Mouse (Mus musculus): ENCODE measurements around the gene Fat3. TPM values are rescaled to one million over a fixed set of nuclear protein-coding genes. Genes with fewer than 3 reads are reported as not detected.
A peak's percentile ranks its signal among the peaks of the same experiment; 100 is the strongest.

Fat3 gene
- total RNA-seq, 2 experiments from 2014 or later, result 56.2 to 74.4 TPM

- DNase-seq (ENCODE audit: low spot score in 2 of 2), result no peak
Observed at GRCm38 (mm10) chr9:16147735-16148134, 353.4 kb downstream of the Fat3 start.

- no peak for DNase-seq (ENCODE audit: low spot score in 2 of 2)
Observed at GRCm38 (mm10) chr9:16144684-16145083, 356.4 kb downstream of the Fat3 start.

DNA sequence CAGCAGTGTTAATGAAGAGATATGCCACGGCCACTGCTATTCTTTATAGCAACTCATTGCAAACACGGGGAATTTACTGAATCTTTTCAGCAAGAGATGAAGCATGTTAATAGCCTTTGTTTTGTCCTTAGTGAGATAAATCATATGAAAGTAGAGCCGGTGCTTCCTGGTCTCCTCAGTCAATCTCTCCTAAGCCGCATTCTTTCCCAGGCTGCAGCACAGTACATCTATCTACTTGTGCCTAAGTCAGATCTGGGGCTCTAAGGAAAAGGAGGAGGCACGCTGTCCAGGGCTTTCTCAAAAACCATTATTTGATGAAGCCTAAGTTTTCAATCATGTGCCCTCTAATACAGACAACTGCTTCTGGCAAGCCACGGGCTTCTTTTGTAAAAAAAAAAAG is 361.8 kb downstream of the Fat3 start:
- no peak for DNase-seq (ENCODE audit: low spot score in 2 of 2)

GRCm38 (mm10) chr9:16133098-16133497 is 368.0 kb downstream of the Fat3 start:
- DNase-seq (ENCODE audit: low spot score in 2 of 2), result no peak

DNA sequence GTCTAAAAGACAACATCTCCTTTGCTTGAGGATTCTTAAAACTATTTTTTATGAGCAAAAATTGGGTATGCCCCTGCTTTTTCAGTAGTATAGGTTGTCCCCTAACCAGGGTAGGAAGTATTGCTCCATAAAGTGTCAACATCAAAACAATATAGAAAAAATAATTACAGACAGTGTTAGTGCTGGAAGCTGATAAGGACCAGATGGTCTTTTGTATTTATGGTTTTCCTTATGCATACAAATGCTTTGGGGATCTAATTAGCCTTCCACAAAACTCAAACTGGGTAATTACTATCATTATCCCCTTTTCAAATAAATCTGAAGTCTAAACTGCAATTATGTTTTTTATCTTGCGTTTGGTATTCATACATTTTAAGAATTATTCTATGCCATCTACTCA is 368.5 kb downstream of the Fat3 start:
- no peak for DNase-seq (ENCODE audit: low spot score in 2 of 2)

DNA sequence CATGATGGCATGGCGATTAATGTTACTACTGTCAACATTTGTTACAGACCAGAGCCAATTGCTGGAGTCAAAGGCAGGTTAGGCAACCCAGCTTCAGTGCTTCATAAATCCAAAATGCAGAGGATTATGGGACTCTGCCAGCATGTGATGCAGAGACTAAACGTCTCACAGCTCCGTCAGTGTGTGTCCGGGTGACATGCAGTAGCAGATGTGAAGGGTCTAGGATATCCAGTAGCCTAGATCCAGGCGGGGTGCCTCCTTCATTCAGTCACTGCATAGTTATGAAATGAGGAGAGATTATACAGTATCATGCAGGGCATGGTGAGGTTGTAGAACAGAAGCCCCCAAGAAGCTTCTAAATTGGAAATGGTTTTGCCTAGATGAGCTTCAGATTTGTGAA is 379.3 kb downstream of the Fat3 start:
- DNase-seq (ENCODE audit: low spot score in 2 of 2), result no peak

- DNase-seq (ENCODE audit: low spot score in 2 of 2), result no peak
Observed at GRCm38 (mm10) chr9:16114821-16115485, 386.1 kb downstream of the Fat3 start.

DNA sequence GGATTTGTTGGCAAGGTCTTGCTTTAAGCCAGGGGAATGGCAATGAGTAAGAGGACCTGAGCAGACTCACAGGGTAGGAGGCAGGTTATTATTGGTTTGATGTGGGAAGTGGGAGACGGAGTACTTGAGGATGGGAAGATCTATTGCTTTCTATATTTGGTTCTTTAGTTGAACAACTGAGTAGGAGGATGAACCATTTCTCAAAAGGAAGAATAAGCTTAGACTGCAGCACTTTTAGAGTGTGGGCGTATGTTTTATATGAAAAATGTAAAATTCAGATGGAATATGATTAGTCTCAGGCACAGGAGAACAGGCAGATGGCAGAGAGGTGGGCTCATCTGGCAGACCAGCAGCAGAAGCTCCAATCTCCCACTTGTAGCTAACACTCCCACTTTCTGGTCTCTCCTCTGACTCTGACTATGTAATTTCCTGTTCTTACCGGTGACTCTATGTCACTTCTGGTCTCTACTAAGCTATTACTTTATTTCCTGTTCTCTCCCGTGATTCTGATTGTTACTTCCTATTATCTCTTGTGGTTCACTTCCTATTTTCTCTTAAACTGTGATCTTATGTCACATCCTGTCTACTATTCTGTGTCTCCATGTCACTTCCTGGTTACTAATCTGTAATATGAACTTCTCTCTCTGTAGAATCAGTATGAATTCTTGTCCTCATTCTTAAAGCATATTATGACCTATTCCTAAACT is 387.0 kb downstream of the Fat3 start:
- peak; percentile 73 to 86 for DNase-seq (ENCODE audit: low spot score in 2 of 2)

DNA sequence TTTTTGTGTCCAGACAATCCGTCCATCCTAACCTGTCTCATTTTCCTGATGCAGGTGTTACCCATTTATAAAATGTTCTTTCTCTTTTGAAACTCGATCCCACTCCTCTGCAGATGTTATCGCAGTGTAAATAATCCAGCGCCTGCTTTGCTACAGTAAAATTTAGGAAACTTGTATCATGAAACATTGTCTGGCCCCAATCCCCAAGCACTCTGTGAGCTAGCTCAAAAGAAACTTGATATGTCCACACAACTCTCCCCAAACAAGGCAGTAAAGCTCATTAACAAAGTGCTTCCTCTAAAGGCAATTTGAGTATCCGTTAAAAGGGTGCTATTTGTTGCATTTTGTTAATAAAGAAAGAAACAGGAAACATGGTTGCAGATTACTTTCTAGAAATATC is 393.2 kb downstream of the Fat3 start:
- DNase-seq (ENCODE audit: low spot score in 2 of 2), result no peak

DNA sequence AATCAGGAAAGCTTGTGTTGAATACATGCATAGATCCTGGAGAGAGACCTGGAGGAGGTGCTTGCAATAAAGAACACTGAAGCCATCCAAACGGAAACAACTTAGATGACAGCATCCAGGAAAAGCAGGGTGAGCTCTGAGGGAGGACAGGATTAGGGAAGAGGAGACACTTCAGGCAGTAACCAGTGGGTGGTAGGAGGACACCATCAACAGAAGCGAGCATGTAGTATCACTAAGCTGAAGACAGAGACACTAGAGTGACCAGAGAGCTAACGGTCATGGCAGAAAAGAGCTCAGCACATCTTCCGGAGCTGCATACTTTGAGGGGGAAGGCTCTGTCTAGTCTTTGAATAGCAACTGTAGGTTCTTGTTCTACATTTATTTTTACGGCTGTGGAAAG is 393.7 kb downstream of the Fat3 start:
- no peak for DNase-seq (ENCODE audit: low spot score in 2 of 2)

DNA sequence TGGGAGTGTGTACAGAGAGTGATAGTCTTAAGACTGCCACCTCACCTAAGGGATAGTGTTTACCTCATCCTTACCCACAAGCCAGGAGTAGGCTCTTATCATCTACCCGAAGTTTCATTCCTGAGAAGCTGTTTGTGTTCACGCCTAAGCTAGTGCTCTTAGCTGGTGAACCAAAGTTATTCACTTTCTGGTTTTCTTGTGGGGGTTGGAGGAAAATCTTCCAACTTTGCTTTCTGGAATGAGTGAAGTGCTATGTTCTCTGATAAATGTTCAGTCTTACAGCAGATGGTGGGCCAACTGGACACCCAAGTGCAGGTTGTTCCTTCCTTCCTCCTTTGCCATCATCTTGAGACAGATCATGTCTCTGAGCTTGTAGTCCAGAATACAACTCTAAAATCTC is 402.5 kb downstream of the Fat3 start:
- no peak for DNase-seq (ENCODE audit: low spot score in 2 of 2)

GRCm38 (mm10) chr9:16093047-16093668 is 407.9 kb downstream of the Fat3 start:
- DNase-seq (ENCODE audit: low spot score in 2 of 2), result no peak

DNA sequence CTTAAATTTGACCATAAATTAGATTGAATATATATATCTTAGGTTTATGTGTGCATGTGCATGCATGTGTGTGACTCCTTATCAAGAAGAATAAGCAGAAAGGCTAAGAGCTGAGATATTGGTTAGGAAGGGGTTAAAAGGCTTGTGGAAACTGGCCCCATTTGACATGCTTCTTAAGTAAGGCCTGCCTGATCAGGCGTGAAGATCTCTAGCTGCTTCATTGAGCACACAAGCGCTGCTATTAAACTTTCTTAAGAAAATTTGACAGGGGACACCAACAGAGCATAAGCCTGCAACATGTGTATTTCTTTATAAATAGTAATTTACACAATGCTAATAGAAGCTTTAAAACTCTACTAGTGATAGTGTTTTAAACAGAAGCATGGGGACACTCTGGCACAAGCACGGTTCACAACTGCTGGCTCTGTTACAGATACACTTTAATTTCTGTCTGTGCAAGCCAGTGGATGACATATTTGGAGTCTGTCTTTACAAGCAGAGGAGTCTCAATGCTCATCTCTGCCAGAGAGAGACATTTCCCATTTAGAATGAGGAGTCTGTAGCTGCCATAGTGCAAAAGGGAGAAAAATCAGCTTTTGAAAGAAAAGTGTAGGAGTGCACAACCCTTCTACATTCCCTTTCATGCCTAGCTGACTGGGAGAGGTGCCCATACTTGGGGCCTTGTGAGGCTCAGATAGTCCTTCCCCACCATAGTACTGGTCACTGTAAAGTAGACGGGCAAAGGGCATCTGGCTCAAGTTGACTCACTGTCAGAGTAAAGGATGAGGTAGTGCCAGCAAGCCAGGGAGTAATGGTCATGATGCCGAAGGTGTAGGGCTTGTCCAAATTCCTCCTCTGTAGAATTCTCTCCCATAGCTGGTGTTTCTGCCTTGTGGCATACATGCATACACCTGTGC is 408.8 kb downstream of the Fat3 start:
- DNase-seq (ENCODE audit: low spot score in 2 of 2), result no peak

GRCm38 (mm10) chr9:16079292-16079691 is 421.8 kb downstream of the Fat3 start:
- DNase-seq (ENCODE audit: low spot score in 2 of 2), result no peak

GRCm38 (mm10) chr9:16074664-16075063 is 426.4 kb downstream of the Fat3 start:
- no peak for DNase-seq (ENCODE audit: low spot score in 2 of 2)

GRCm38 (mm10) chr9:16074116-16074515 is 427.0 kb downstream of the Fat3 start:
- DNase-seq (ENCODE audit: low spot score in 2 of 2), result no peak

DNA sequence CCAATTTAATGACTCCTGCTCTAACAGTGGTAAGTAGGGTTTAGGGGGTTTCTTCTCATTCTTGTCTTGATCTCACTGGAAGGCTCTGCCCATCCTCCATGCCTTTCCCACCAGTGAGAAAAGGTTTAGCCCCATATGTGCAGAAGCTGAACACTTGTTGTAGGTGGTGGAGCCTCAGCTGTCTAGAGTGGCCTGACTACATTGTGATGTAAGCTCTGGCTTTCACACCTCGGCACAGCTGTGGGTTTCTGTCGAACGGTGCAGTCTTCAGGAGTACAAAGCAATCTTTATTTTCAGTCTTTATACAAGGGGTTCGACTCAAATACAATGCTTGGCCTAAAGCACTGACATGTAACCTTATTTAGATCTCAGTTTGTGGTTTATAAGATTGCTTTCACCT is 437.6 kb downstream of the Fat3 start:
- no peak for DNase-seq (ENCODE audit: low spot score in 2 of 2)

DNA sequence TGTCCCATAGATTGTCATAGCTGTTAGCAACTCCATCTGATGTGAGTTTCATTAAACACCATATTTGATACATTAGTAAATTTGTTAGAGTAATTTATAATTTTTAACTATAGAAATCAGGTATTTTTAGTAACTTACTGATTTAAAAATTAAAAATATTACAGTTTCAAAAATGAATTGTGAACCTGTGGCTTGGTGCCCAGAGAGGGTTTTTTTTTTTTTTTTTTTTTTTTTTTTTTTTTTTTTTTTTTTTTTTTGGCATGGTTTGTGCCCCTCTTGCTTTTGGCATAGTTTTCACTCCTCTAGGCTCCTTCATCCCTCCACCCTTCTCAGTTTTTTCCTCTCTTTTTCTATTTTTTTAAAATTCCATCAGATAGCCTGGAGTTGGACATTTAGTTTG is 438.6 kb downstream of the Fat3 start:
- DNase-seq (ENCODE audit: low spot score in 2 of 2), result no peak

DNA sequence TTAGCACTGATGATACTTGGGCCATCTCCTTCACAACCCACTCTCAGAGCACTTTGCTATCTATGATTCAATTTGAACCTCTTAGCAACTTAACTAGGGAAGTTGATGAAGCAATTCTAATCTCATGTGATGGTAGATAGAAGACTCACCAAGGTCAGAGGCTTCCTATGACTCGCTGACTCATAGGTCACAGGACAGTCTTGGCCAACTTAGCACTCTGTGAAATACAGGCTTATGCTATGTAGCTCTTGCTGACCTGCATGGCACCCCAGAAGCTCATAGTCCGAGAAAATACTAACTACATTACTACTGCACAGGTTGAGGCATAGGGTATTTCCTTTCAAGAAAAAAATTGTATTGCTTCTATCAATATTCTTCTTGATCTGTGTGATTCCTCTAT is 454.4 kb downstream of the Fat3 start:
- no peak for DNase-seq (ENCODE audit: low spot score in 2 of 2)

- DNase-seq (ENCODE audit: low spot score in 2 of 2), result no peak
Observed at GRCm38 (mm10) chr9:16037375-16037774, 463.7 kb downstream of the Fat3 start.

- peak; percentile 35 to 54 for DNase-seq (ENCODE audit: low spot score in 2 of 2)
Observed at GRCm38 (mm10) chr9:16036346-16036745, 464.7 kb downstream of the Fat3 start.

Data from left cerebral cortex, adult 18-20 months (tissue).